Comparison of ENCODE assay signal across 8 mouse cellular contexts in genomic region chr15:79892995-79893823, GRCm38 (mm10). TPM values are rescaled to one million over a fixed set of nuclear protein-coding genes. Genes with fewer than 3 reads are reported as not detected.
DNase-seq lines count a peak whose midpoint lies in the region; ATAC-seq and TF ChIP-seq lines count a peak whose summit lies in the region.

No protein-coding gene starts in this region.

- peaks cover 7% of the 10 kb centered on the region for H3K79me3 ChIP-seq in C2C12 (ENCODE audit: low read depth)

- H3ac ChIP-seq in C2C12 (ENCODE audit: control insufficient read depth, insufficient read length, low read depth) = peak overlapping the region; percentile 87

- no peak for TF ChIP-seq CTCF in C2C12 (IDR thresholded peaks at IDR 0.05; ENCODE audit: control insufficient read depth, insufficient read depth, insufficient read length)

- peaks cover 31% of the 10 kb centered on the region for H3K27me3 ChIP-seq in heart, embryonic 10.5 days (ENCODE audit: insufficient read depth, poor library complexity, severe bottlenecking)
- H3K27me3 ChIP-seq in C2C12 (ENCODE audit: control insufficient read depth, insufficient read depth, insufficient read length) = no peaks in the 10 kb centered on the region
- H3K27me3 ChIP-seq in forebrain, embryonic 14.5 days (replicated peaks; ENCODE audit: control insufficient read depth, insufficient read depth, low read length) = no peaks in the 10 kb centered on the region
- H3K27me3 ChIP-seq in liver, embryonic 16.5 days (ENCODE audit: control insufficient read depth, insufficient read depth, low read depth, low read length) = no peaks in the 10 kb centered on the region

- H3K4me1 ChIP-seq in heart, embryonic 10.5 days = peaks cover 20% of the 10 kb centered on the region
- H3K4me1 ChIP-seq in forebrain, embryonic 14.5 days (ENCODE audit: control insufficient read depth, insufficient read depth, low read length) = 0 out of 2 replicates have a peak, but pooled peaks cover 8% of the 10 kb centered on the region
- H3K4me1 ChIP-seq in liver, embryonic 16.5 days (ENCODE audit: control insufficient read depth, low read depth, low read length) = peaks cover 42% of the 10 kb centered on the region

- H3K79me2 ChIP-seq in C2C12 (ENCODE audit: control insufficient read depth, insufficient read depth) = peaks cover 32% of the 10 kb centered on the region

- H3K9ac ChIP-seq in forebrain, embryonic 14.5 days (ENCODE audit: low read length) = no peak overlapping the region
- H3K9ac ChIP-seq in liver, embryonic 16.5 days (ENCODE audit: low read depth, low read length) = peak overlapping the region; percentile 82

- peak; percentile 68 for DNase-seq in heart, embryonic 10.5 days (ENCODE audit: low spot score)
- no peak for DNase-seq in heart, postnatal 25 days (ENCODE audit: low spot score)
- DNase-seq in forebrain, embryonic 14.5 days (ENCODE audit: low spot score) = no peak
- no peak for DNase-seq in left cerebral cortex, postnatal 36 days (ENCODE audit: low spot score in 2 of 2)
- DNase-seq in left cerebral cortex, postnatal 25 days (ENCODE audit: low spot score in 2 of 2) = no peak
- no peak for DNase-seq in kidney, postnatal 25 days

- 0 out of 2 replicates have a peak overlapping the region, but pooled peaks have one; percentile 75 for H3K27ac ChIP-seq in heart, embryonic 10.5 days
- H3K27ac ChIP-seq in forebrain, embryonic 14.5 days (ENCODE audit: low read depth, low read length) = no peak overlapping the region
- H3K27ac ChIP-seq in liver, embryonic 16.5 days (ENCODE audit: low read length) = peak overlapping the region; percentile 80

- H3K4me3 ChIP-seq in heart, embryonic 10.5 days = peak overlapping the region; percentile 61
- H3K4me3 ChIP-seq in C2C12 (ENCODE audit: insufficient read depth, poor library complexity, severe bottlenecking) = peak overlapping the region; percentile 59
- no peak overlapping the region for H3K4me3 ChIP-seq in forebrain, embryonic 14.5 days (ENCODE audit: low read depth, low read length)
- H3K4me3 ChIP-seq in liver, embryonic 16.5 days (ENCODE audit: low read depth, low read length) = peak overlapping the region; percentile 81

- no peak for ATAC-seq in forebrain, embryonic 14.5 days
- no peak for ATAC-seq in liver, embryonic 16.5 days (ENCODE audit: low read depth)

- H3K4me2 ChIP-seq in forebrain, embryonic 14.5 days (ENCODE audit: low read length) = peak overlapping the region; percentile 59
- peak overlapping the region; percentile 95 for H3K4me2 ChIP-seq in liver, embryonic 16.5 days (ENCODE audit: low read depth, low read length)

- 0 out of 2 replicates have a peak, but pooled peaks cover 5% of the 10 kb centered on the region for H3K36me3 ChIP-seq in heart, embryonic 10.5 days
- peaks cover 10% of the 10 kb centered on the region for H3K36me3 ChIP-seq in C2C12 (ENCODE audit: control insufficient read depth, insufficient read depth)
- H3K36me3 ChIP-seq in forebrain, embryonic 14.5 days (ENCODE audit: control insufficient read depth, insufficient read depth, low read length) = no peaks in the 10 kb centered on the region
- no peaks in the 10 kb centered on the region for H3K36me3 ChIP-seq in liver, embryonic 16.5 days (ENCODE audit: control insufficient read depth, insufficient read depth)

- intact Hi-C loops in heart, postnatal 25 days (cut with DNase I) = loop anchor here (5.0 kb wide), 1 partner anchor 141 kb away; no protein-coding TSS in a partner anchor
- intact Hi-C loops in left cerebral cortex, postnatal 36 days (cut with DNase I) = no loop called here
- intact Hi-C loops in left cerebral cortex, postnatal 25 days (cut with DNase I) = no loop called here

- WGBS in heart, embryonic 10.5 days = 67% methylated on average over 15 of the region's 15 CpGs
- 86% methylated on average over 15 of the region's 15 CpGs for WGBS in forebrain, embryonic 14.5 days
- 24% methylated on average over 15 of the region's 15 CpGs for WGBS in liver, embryonic 16.5 days (ENCODE audit: insufficient replicate concordance)

- no peaks in the 10 kb centered on the region for H3K9me3 ChIP-seq in heart, embryonic 10.5 days
- H3K9me3 ChIP-seq in forebrain, embryonic 14.5 days (replicated peaks; ENCODE audit: control insufficient read depth, low read length) = no peaks in the 10 kb centered on the region
- H3K9me3 ChIP-seq in liver, embryonic 16.5 days (replicated peaks; ENCODE audit: control insufficient read depth, low read length) = no peaks in the 10 kb centered on the region

TF ChIP-seq in C2C12, 6 proteins besides CTCF, POLR2A, EP300 and RAD21:
- no peak for TF ChIP-seq MYOG (IDR thresholded peaks at IDR 0.05; ENCODE audit: control insufficient read depth, extremely low read depth, insufficient read length)
- no peak for TF ChIP-seq MYOD1 (IDR thresholded peaks at IDR 0.05; ENCODE audit: control insufficient read depth, insufficient read length, low read depth)
- TF ChIP-seq MAX (IDR thresholded peaks at IDR 0.05) = no peak
- no peak for TF ChIP-seq FOSL1 (IDR thresholded peaks at IDR 0.05; ENCODE audit: insufficient read depth, low read length, poor library complexity, severe bottlenecking)
- no peak for TF ChIP-seq USF1 (IDR thresholded peaks at IDR 0.05; ENCODE audit: low read depth)
- TF ChIP-seq CEBPB (IDR thresholded peaks at IDR 0.05; ENCODE audit: low read depth) = no peak

RNA-seq across cellular contexts. Expression of gene Apobec3, which starts 1.8 kb away (rescaled TPM):
- 9.5 and 10.2 TPM in 2 replicates for polyA plus RNA-seq in heart, embryonic 10.5 days (2016; fragmentation: Nextera tagmentation; extraction: Ambion mirVana)
- 1 to 10 TPM; 6.3 to 6.4 TPM for total RNA-seq in heart, postnatal 25 days (2021)
- 24.0 TPM for polyA plus RNA-seq in C2C12 (2012; fragmentation: generic; extraction: Trizol)
- polyA plus RNA-seq in forebrain, embryonic 14.5 days (2014; fragmentation: Nextera tagmentation; extraction: Ambion mirVana) = 4.8 and 5.6 TPM in 2 replicates
- polyA plus RNA-seq in liver, embryonic 16.5 days (2015; fragmentation: Nextera tagmentation; extraction: Ambion mirVana) = 33.1 and 35.2 TPM in 2 replicates
- 1 to 10 TPM; 4.9 to 5.1 TPM for total RNA-seq in left cerebral cortex, postnatal 36 days (2021)
- total RNA-seq in left cerebral cortex, postnatal 25 days (2021) = 1 to 10 TPM; 3.7 to 4.0 TPM

RNA-seq across cellular contexts. Expression of gene Cbx6, which starts 58.7 kb away (rescaled TPM):
- 18.9 and 27.1 TPM in 2 replicates for polyA plus RNA-seq in heart, embryonic 10.5 days (2016; fragmentation: Nextera tagmentation; extraction: Ambion mirVana)
- total RNA-seq in heart, postnatal 25 days (2021) = 10 to 100 TPM; 27.9 to 33.5 TPM
- polyA plus RNA-seq in C2C12 (2012; fragmentation: generic; extraction: Trizol) = 68.3 TPM
- polyA plus RNA-seq in forebrain, embryonic 14.5 days (2014; fragmentation: Nextera tagmentation; extraction: Ambion mirVana) = 18.1 and 29.1 TPM in 2 replicates
- 5.8 and 6.3 TPM in 2 replicates for polyA plus RNA-seq in liver, embryonic 16.5 days (2015; fragmentation: Nextera tagmentation; extraction: Ambion mirVana)
- 100 to 1,000 TPM; 412 to 417 TPM for total RNA-seq in left cerebral cortex, postnatal 36 days (2021)
- 100 to 1,000 TPM; 445 to 462 TPM for total RNA-seq in left cerebral cortex, postnatal 25 days (2021)

RNA-seq across cellular contexts. Expression of gene Npcd, which starts 59.2 kb away (rescaled TPM):
- not detected in 2 replicates for polyA plus RNA-seq in heart, embryonic 10.5 days (2016; fragmentation: Nextera tagmentation; extraction: Ambion mirVana)
- under 1 TPM in 1 of 2 experiments, not detected in 1; 0.26 TPM for total RNA-seq in heart, postnatal 25 days (2021)
- not detected for polyA plus RNA-seq in C2C12 (2012; fragmentation: generic; extraction: Trizol)
- polyA plus RNA-seq in forebrain, embryonic 14.5 days (2014; fragmentation: Nextera tagmentation; extraction: Ambion mirVana) = not detected in 2 replicates
- not detected in 2 replicates for polyA plus RNA-seq in liver, embryonic 16.5 days (2015; fragmentation: Nextera tagmentation; extraction: Ambion mirVana)
- 10 to 100 TPM; 17.3 to 19.1 TPM for total RNA-seq in left cerebral cortex, postnatal 36 days (2021)
- 10 to 100 TPM; 11.1 to 20.1 TPM for total RNA-seq in left cerebral cortex, postnatal 25 days (2021)
